Mouse (Mus musculus) testis, adult 10 weeks (tissue): ENCODE results near the gene Bcas2. TPM values are rescaled to one million over a fixed set of nuclear protein-coding genes. Genes with fewer than 3 reads are reported as not detected.

Source experiments
- polyA plus RNA-seq: library from polyadenylated mRNA; stranded (reverse); fragments of 350-450 nt; fragmentation: Illumina TruSeq; extraction: RNeasy Lipid Tissue Mini Kit (QIAGEN cat#74804); gene quantifications from one replicate; pipeline ENCODE4 v1.2.3, GENCODE M21; 2014; ENCODE audit warnings: low read depth, low replicate concordance

The Bcas2 gene
- polyA plus RNA-seq, result 258 TPM

DNA sequence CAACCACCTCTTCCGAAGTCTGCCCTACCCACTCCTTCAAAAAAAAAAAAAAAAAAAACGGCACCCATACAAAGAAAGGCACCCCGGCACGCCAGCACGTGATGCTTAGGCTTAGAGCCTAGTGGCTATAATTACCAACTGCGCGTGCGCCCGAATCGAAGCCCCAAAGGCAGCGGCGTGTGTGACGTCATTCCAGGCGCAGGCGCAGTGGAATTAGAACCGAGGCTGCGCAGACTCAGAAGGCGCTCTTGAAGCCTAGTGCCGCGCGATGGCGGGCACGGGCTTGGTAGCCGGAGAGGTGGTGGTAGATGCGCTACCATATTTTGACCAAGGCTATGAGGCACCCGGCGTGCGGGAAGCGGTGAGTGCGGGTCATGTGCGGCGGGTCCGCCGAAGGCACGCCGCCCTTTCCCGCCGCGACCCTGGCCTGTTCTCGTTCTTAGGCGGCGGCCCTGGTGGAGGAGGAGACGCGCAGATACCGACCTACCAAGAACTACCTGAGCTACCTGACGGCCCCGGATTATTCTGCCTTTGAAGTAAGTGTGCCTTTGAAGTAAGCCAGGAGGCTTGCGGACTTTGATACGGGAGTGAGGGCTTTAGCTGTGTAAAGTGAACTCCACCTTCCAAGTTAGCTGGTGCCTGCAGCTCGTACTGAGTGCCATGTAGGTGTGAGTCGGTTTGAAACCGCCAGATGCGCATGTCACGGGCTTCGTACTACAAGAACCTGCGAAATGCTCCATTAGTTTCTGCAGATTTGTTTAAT, at the start of gene Bcas2:
Bcas2 (plus strand) TSS at position 151 of the 763 bp plus-strand sequence.

Other genes with a start within 250 kb of the Bcas2 start
- 668 TPM for gene Sycp1, start 235.6 kb upstream of the Bcas2 start, polyA plus RNA-seq
- 2.6 TPM for gene Nr1h5, start 207.5 kb upstream of the Bcas2 start, polyA plus RNA-seq
- 27.5 TPM for gene Sike1, start 175.9 kb upstream of the Bcas2 start, polyA plus RNA-seq
- 1,316 TPM for gene Csde1, start 151.2 kb upstream of the Bcas2 start, polyA plus RNA-seq
- 126 TPM for gene Nras, start 113.4 kb upstream of the Bcas2 start, polyA plus RNA-seq
- gene Ampd1, start 97.6 kb upstream of the Bcas2 start, polyA plus RNA-seq, result 1.5 TPM
- gene Dennd2c, start 69.1 kb upstream of the Bcas2 start, polyA plus RNA-seq, result 3.5 TPM
- 106 TPM for gene Trim33, start 107.6 kb downstream of the Bcas2 start, polyA plus RNA-seq